ENCODE assay signal across 9 mouse cellular contexts in the genomic region with DNA sequence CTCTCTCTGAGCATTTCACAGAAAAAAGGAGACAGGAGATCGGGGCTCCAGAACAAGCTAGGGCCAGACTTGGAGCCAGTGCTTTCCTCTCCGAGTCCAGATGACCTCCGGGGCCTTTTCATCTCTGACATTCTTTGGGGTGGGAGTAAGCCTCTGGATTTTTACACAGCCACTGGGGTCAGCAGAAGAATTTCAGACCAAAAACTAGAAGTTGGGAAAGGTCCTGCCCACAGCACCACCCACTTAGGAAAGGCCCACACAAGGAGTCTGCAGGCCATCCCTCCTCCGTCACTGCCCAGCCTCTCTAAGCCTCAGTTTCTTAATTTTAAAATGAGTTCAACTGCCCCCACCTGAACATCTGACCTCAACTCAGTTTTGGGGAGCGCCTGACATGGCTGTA. TPM values are rescaled to one million over a fixed set of nuclear protein-coding genes. Genes with fewer than 3 reads are reported as not detected.
DNase-seq lines count a peak whose midpoint lies in the region; ATAC-seq and TF ChIP-seq lines count a peak whose summit lies in the region.
"Had no signal": no experiment of that assay in that cellular context is flagged by ENCODE, and none has a peak within 500 bp of the region (broad histone marks: within the 10 kb centered on the region; RNA-seq: fewer than 3 reads in every experiment).

No protein-coding gene starts in this region.

- no peak for TF ChIP-seq CTCF in kidney, adult 2 months (conservative IDR thresholded peaks at IDR 0.05; ENCODE audit: insufficient read depth, insufficient read length, low read depth, low read length)
- TF ChIP-seq CTCF in intestine, postnatal 0 days (IDR thresholded peaks at IDR 0.05; ENCODE audit: low read depth) = no peak

- no peaks in the 10 kb centered on the region for H3K27me3 ChIP-seq in kidney, adult 2 months (replicated peaks; ENCODE audit: control insufficient read depth, insufficient read depth, low read length)
- H3K27me3 ChIP-seq in forebrain, embryonic 12.5 days = no peaks in the 10 kb centered on the region
- H3K27me3 ChIP-seq in intestine, postnatal 0 days (replicated peaks; ENCODE audit: control insufficient read depth, insufficient read depth, low read length) = no peaks in the 10 kb centered on the region
- H3K27me3 ChIP-seq in midbrain, embryonic 15.5 days (replicated peaks) = no peaks in the 10 kb centered on the region

- peak overlapping the region; percentile 99 for H3K9ac ChIP-seq in forebrain, embryonic 12.5 days
- no peak overlapping the region for H3K9ac ChIP-seq in intestine, postnatal 0 days (ENCODE audit: low read depth, low read length)
- H3K9ac ChIP-seq in midbrain, embryonic 15.5 days = peak overlapping the region; percentile 94; the same call in 1 of the 2 replicates

- DNase-seq in kidney, adult 2 months = peak; percentile 34
- DNase-seq in kidney, adult 9 months = no peak
- DNase-seq in thymus, postnatal 25 days = no peak
- DNase-seq in thymus, postnatal 0 days (ENCODE audit: low spot score) = no peak
- DNase-seq in spleen, postnatal 14 days (ENCODE audit: low spot score in 2 of 2) = no peak
- DNase-seq: right cerebral cortex, postnatal 14 days had no signal

- 59% methylated on average over 5 of the region's 5 CpGs for WGBS in kidney, adult 2 months
- WGBS in forebrain, embryonic 12.5 days = 63% methylated on average over 5 of the region's 5 CpGs
- WGBS in intestine, postnatal 0 days = 66% methylated on average over 5 of the region's 5 CpGs
- 51% methylated on average over 5 of the region's 5 CpGs for WGBS in midbrain, embryonic 15.5 days

- H3K4me1 ChIP-seq in kidney, adult 2 months (ENCODE audit: control insufficient read depth, insufficient read depth, low read length) = peaks cover 17% of the 10 kb centered on the region
- peaks cover 64% of the 10 kb centered on the region for H3K4me1 ChIP-seq in forebrain, embryonic 12.5 days
- 0 out of 2 replicates have a peak, but pooled peaks cover 6% of the 10 kb centered on the region for H3K4me1 ChIP-seq in intestine, postnatal 0 days (replicated peaks; ENCODE audit: control insufficient read depth, insufficient read depth, low read length)
- peaks cover 60% of the 10 kb centered on the region for H3K4me1 ChIP-seq in midbrain, embryonic 15.5 days

- H3K36me3 ChIP-seq in kidney, adult 2 months (ENCODE audit: control insufficient read depth, insufficient read depth, low read length) = no peaks in the 10 kb centered on the region
- H3K36me3 ChIP-seq in forebrain, embryonic 12.5 days (replicated peaks) = peaks cover 6% of the 10 kb centered on the region; the same call in 1 of the 2 replicates
- no peaks in the 10 kb centered on the region for H3K36me3 ChIP-seq in intestine, postnatal 0 days (ENCODE audit: control insufficient read depth, insufficient read depth)
- H3K36me3 ChIP-seq in midbrain, embryonic 15.5 days (replicated peaks) = no peaks in the 10 kb centered on the region

- H3K27ac ChIP-seq in kidney, adult 2 months (ENCODE audit: insufficient read depth, low read depth, low read length) = peak overlapping the region; percentile 48
- no peak overlapping the region for H3K27ac ChIP-seq in forebrain, embryonic 12.5 days
- H3K27ac ChIP-seq in intestine, postnatal 0 days (ENCODE audit: low read depth, low read length) = no peak overlapping the region
- H3K27ac ChIP-seq in midbrain, embryonic 15.5 days = no peak overlapping the region

- H3K9me3 ChIP-seq in forebrain, embryonic 12.5 days = no peaks in the 10 kb centered on the region
- H3K9me3 ChIP-seq in intestine, postnatal 0 days (ENCODE audit: control insufficient read depth) = no peaks in the 10 kb centered on the region
- H3K9me3 ChIP-seq in midbrain, embryonic 15.5 days = no peaks in the 10 kb centered on the region

- no peak for ATAC-seq in forebrain, embryonic 12.5 days (ENCODE audit: low FRiP score)
- no peak for ATAC-seq in intestine, postnatal 0 days
- ATAC-seq in midbrain, embryonic 15.5 days (replicated peaks) = no peak

- peak overlapping the region; percentile 97 for H3K4me2 ChIP-seq in forebrain, embryonic 12.5 days
- peak overlapping the region; percentile 98 for H3K4me2 ChIP-seq in intestine, postnatal 0 days (replicated peaks; ENCODE audit: low read depth)
- H3K4me2 ChIP-seq in midbrain, embryonic 15.5 days = peak overlapping the region; percentile 77

- no peak overlapping the region for H3K4me3 ChIP-seq in kidney, adult 2 months (ENCODE audit: insufficient read depth, low read depth, low read length)
- peak overlapping the region; percentile 87 for H3K4me3 ChIP-seq in forebrain, embryonic 12.5 days (replicated peaks)
- H3K4me3 ChIP-seq in intestine, postnatal 0 days (ENCODE audit: low read depth, low read length) = no peak overlapping the region
- H3K4me3 ChIP-seq in midbrain, embryonic 15.5 days = peak overlapping the region; percentile 72; the same call in 1 of the 2 replicates

- no peak for TF ChIP-seq POLR2A in kidney, adult 2 months (IDR thresholded peaks at IDR 0.05; ENCODE audit: low read depth, low read length)

RNA-seq across cellular contexts. Expression of a gene that starts 2.3 kb away (rescaled TPM):
- polyA plus RNA-seq in kidney, adult 2 months (2012; rRNA removed) = 29.5 and 29.7 TPM in 2 replicates
- 41.9 and 43.7 TPM in 2 replicates for polyA plus RNA-seq in forebrain, embryonic 12.5 days (2016; fragmentation: Nextera tagmentation; extraction: Ambion mirVana)
- 12.6 and 12.9 TPM in 2 replicates for polyA plus RNA-seq in intestine, postnatal 0 days (2015; fragmentation: Nextera tagmentation; extraction: Ambion mirVana)
- 40.1 and 42.2 TPM in 2 replicates for polyA plus RNA-seq in midbrain, embryonic 15.5 days (2015; fragmentation: Nextera tagmentation; extraction: Ambion mirVana)
- polyA plus RNA-seq in thymus, postnatal 0 days (2015; fragmentation: Nextera tagmentation; extraction: Ambion mirVana) = 23.6 and 25.8 TPM in 2 replicates

RNA-seq across cellular contexts. Expression of a gene that starts 48.4 kb away (rescaled TPM):
- 0.16 and 0.39 TPM in 2 replicates for polyA plus RNA-seq in kidney, adult 2 months (2012; rRNA removed)
- polyA plus RNA-seq in forebrain, embryonic 12.5 days (2016; fragmentation: Nextera tagmentation; extraction: Ambion mirVana) = 0.38 and 0.57 TPM in 2 replicates
- not detected in 2 replicates for polyA plus RNA-seq in intestine, postnatal 0 days (2015; fragmentation: Nextera tagmentation; extraction: Ambion mirVana)
- polyA plus RNA-seq in midbrain, embryonic 15.5 days (2015; fragmentation: Nextera tagmentation; extraction: Ambion mirVana) = 0.28 and 0.34 TPM in 2 replicates
- polyA plus RNA-seq in thymus, postnatal 0 days (2015; fragmentation: Nextera tagmentation; extraction: Ambion mirVana) = 0.04 and 0.12 TPM in 2 replicates

Comparison
In these comparisons a context has a peak if more than half of its experiments do, and no peak if none do; other contexts are left out.
1. H3K4me3 ChIP-seq: peak in forebrain, embryonic 12.5 days (single experiment) and midbrain, embryonic 15.5 days (single experiment); none in kidney, adult 2 months (single experiment) and intestine, postnatal 0 days (single experiment).
2. Peak in every context shown above with its lines, with median percentiles within 50 percentile points of each other: H3K4me2 ChIP-seq.